Mouse (Mus musculus): ENCODE data around the gene Gli3. TPM values are rescaled to one million over a fixed set of nuclear protein-coding genes. Genes with fewer than 3 reads are reported as not detected.

Gene Gli3
- polyA plus RNA-seq, 1 experiment, result 0.50 TPM

DNA sequence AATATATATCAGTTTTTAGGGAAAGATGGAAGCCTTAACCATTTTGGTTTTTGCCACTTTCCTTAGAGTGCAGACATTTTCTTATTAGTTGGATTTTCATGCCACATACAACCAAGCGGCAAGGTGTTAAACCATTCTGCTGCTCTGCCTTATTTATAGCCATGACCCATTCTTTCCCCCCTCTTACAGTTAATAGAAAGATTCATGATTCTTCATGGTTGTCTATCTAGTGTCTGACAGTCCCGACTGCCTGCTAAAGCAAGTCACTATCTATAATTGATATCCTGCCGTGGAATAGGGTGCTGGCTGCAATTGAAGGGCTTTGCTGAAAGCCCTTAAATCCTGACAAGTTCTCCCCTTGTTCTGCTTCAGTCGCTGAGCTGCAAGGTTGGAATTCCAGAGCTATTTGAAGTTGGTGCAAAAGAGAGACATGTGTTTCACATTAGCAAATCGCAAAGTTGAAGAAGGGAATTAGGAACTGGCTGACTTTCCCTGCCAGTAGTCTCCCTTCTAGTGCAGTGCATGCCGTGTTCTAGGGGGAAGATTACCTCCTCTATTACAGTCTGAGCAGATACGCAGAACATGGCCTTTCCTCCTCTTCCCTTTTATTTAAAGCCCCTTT, 201.7 kb downstream of the Gli3 start:
- H3K36me3 ChIP-seq (ENCODE audit: control insufficient read depth, insufficient read depth, low read length), result no peaks in the 10 kb centered on the region
- H3K27ac ChIP-seq (ENCODE audit: insufficient read depth, low read length), result no peak overlapping the region
- H3K4me3 ChIP-seq (ENCODE audit: extremely low read depth, insufficient read depth, insufficient read length), result no peak overlapping the region
- TF ChIP-seq CTCF (IDR thresholded peaks at IDR 0.05; ENCODE audit: extremely low read depth, insufficient read depth, insufficient read length, insufficient replicate concordance), result no peak
- TF ChIP-seq POLR2A (IDR thresholded peaks at IDR 0.05; ENCODE audit: low read depth, low read length), result no peak
- no peak for DNase-seq (ENCODE audit: low read depth in 1 of 2, low spot score in 2 of 2)
- H3K4me1 ChIP-seq (ENCODE audit: control insufficient read depth, insufficient read depth, insufficient read length), result no peaks in the 10 kb centered on the region
- WGBS, result 88% methylated on average over 7 of the region's 7 CpGs
- H3K27me3 ChIP-seq (ENCODE audit: control insufficient read depth, insufficient read depth, low read length), result no peaks in the 10 kb centered on the region

DNA sequence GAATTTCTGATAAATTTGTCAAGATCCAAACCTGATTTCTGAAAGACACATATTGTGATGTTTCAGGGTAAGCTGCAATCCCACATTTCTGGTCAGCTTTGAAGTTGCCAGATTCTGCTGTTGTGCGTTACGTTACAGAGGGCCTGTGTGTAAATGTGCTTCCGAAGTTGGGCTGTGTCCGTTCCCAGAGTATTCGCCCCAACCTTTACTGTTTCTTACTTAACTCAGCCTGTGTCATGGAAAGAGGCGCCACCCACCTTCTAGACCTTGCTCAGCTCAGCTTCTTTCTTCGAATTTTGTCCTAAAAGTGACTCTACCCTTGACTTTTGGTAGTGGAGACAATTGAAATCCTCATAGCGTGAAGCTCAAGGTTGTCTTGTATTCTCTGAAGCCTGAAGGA, 202.5 kb downstream of the Gli3 start:
- 85% methylated on average over 8 of the region's 8 CpGs for WGBS
- H3K4me3 ChIP-seq (ENCODE audit: extremely low read depth, insufficient read depth, insufficient read length), result no peak overlapping the region
- no peak for DNase-seq (ENCODE audit: low read depth in 1 of 2, low spot score in 2 of 2)
- no peaks in the 10 kb centered on the region for H3K27me3 ChIP-seq (ENCODE audit: control insufficient read depth, insufficient read depth, low read length)
- no peaks in the 10 kb centered on the region for H3K4me1 ChIP-seq (ENCODE audit: control insufficient read depth, insufficient read depth, insufficient read length)
- TF ChIP-seq POLR2A (IDR thresholded peaks at IDR 0.05; ENCODE audit: low read depth, low read length) (no peak), CTCF (IDR thresholded peaks at IDR 0.05; ENCODE audit: extremely low read depth, insufficient read depth, insufficient read length, insufficient replicate concordance) (no peak)
- H3K27ac ChIP-seq (ENCODE audit: insufficient read depth, low read length), result no peak overlapping the region
- H3K36me3 ChIP-seq (ENCODE audit: control insufficient read depth, insufficient read depth, low read length), result no peaks in the 10 kb centered on the region

DNA sequence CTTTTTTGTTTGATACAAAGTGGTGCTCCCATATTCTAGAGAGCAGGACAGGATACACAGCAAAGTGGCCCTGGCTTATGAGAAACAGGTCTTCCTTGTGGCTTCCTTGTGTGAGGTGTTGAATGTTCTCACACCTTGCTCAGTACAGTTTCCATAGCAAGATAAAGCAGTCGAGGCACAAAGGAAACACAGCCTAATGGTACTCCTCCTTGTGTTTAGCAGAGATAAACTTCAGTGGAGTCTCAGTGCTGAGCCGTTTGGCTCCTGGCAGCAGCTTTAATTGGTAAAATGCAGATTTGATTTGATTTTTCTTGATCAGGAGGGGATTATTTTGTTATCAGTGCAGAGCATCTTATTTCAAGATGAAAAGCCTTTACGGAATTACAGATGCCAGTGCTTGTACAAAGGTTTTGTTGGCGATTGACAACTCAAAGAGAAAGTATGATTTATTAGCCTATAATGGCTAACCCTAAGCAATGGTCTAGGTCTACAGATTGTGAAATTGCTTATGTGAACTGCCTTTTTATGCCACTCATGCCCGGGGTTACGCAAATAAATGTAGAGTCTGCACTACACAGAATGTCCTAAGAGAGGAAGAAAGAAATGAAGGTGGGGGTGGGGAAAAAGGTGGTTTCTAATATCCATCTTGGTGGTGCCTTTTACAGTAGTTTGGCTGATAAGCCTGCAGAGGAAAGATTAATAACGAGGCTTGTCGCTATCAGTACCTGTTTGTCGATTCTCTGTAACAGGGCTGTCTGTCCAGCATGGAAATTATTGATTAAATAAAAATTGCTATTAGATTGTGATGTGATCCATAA, 207.3 kb downstream of the Gli3 start:
- no peak for DNase-seq (ENCODE audit: low read depth in 1 of 2, low spot score in 2 of 2)
- H3K27ac ChIP-seq (ENCODE audit: insufficient read depth, low read length), result no peak overlapping the region
- no peaks in the 10 kb centered on the region for H3K4me1 ChIP-seq (ENCODE audit: control insufficient read depth, insufficient read depth, insufficient read length)
- TF ChIP-seq CTCF (IDR thresholded peaks at IDR 0.05; ENCODE audit: extremely low read depth, insufficient read depth, insufficient read length, insufficient replicate concordance) (no peak), POLR2A (IDR thresholded peaks at IDR 0.05; ENCODE audit: low read depth, low read length) (no peak)
- H3K36me3 ChIP-seq (ENCODE audit: control insufficient read depth, insufficient read depth, low read length), result no peaks in the 10 kb centered on the region
- 80% methylated on average over 9 of the region's 9 CpGs for WGBS
- H3K4me3 ChIP-seq (ENCODE audit: extremely low read depth, insufficient read depth, insufficient read length), result no peak overlapping the region
- no peaks in the 10 kb centered on the region for H3K27me3 ChIP-seq (ENCODE audit: control insufficient read depth, insufficient read depth, low read length)

DNA sequence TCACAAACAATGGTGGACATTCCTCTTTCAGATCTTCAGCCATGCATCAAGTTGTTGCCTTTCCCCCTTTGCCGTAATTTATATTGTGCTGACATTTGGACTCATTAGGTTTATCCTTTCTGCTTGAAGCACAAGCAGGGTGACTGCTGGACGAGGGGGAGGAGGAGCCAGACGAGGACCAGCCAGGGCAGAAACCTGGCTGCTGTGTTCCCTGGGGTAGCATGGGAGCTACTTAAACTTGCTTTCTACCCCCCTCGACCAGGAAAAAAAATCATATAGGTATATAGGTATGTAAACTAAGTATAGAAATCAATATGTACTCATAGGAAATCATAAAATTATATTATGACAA, 207.9 kb downstream of the Gli3 start:
- Histone ChIP-seq H3K27me3 (ENCODE audit: control insufficient read depth, insufficient read depth, low read length) (no peaks in the 10 kb centered on the region), H3K4me3 (ENCODE audit: extremely low read depth, insufficient read depth, insufficient read length) (no peak overlapping the region), H3K36me3 (ENCODE audit: control insufficient read depth, insufficient read depth, low read length) (no peaks in the 10 kb centered on the region), H3K27ac (ENCODE audit: insufficient read depth, low read length) (no peak overlapping the region), H3K4me1 (ENCODE audit: control insufficient read depth, insufficient read depth, insufficient read length) (no peaks in the 10 kb centered on the region)
- no peak for DNase-seq (ENCODE audit: low read depth in 1 of 2, low spot score in 2 of 2)
- TF ChIP-seq CTCF (IDR thresholded peaks at IDR 0.05; ENCODE audit: extremely low read depth, insufficient read depth, insufficient read length, insufficient replicate concordance), result no peak
- TF ChIP-seq POLR2A (IDR thresholded peaks at IDR 0.05; ENCODE audit: low read depth, low read length), result no peak
- WGBS, result 91% methylated on average over 4 of the region's 4 CpGs

DNA sequence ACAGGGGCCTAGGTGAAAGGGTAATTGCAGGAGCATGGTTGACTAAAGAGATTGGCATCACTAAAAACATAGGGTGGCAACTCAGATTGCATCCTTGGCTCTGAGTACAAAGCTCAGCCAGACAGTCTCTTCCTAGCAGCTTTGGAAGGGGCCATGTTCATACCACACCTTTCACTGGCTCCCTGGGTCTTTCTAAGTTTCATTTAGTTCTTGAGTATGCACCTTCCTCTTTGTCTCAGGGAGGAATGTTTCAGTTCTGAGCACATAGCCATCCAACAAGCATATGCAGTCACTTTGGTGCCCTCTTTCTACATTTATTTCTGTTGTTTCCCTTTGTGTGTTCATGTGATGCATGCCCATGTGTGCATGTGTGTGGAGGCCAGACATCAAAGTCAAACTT, 212.4 kb downstream of the Gli3 start:
- Histone ChIP-seq H3K36me3 (ENCODE audit: control insufficient read depth, insufficient read depth, low read length) (no peaks in the 10 kb centered on the region), H3K4me3 (ENCODE audit: extremely low read depth, insufficient read depth, insufficient read length) (no peak overlapping the region), H3K27ac (ENCODE audit: insufficient read depth, low read length) (no peak overlapping the region), H3K27me3 (ENCODE audit: control insufficient read depth, insufficient read depth, low read length) (no peaks in the 10 kb centered on the region), H3K4me1 (ENCODE audit: control insufficient read depth, insufficient read depth, insufficient read length) (no peaks in the 10 kb centered on the region)
- TF ChIP-seq POLR2A (IDR thresholded peaks at IDR 0.05; ENCODE audit: low read depth, low read length), result no peak
- no peak for TF ChIP-seq CTCF (IDR thresholded peaks at IDR 0.05; ENCODE audit: extremely low read depth, insufficient read depth, insufficient read length, insufficient replicate concordance)
- DNase-seq (ENCODE audit: low read depth in 1 of 2, low spot score in 2 of 2), result no peak

DNA sequence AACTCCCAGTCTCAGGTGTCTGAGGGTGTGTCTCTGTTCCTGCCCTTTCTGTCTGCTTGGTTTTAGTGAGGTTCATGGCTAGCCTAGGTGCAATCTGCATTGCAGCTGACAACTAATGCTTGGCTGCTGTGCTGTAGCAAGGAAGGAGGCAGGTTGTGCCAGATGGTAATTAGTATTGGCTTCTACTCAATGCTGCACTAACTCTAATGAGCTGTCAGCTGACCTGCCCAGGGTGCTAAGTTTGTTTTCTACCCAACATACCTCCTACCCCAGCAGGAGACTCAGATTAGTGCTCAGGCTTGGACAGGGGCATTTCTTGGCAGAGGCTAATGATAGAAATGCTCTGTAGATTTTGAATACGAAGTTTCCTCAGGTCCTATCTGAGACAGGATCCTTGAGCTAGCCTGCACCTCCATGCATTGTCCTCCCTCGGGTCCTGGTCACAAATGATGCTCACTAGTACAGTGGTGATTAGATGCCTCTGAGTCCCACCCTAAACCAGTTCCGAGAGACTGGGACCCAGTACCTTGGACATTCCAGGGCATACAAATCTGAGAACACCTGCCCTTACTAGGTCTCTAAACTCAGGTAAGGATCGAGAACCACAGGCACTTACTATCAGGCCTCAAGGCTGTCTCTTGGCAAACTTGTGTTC, 214.2 kb downstream of the Gli3 start:
- Histone ChIP-seq H3K4me1 (ENCODE audit: control insufficient read depth, insufficient read depth, insufficient read length) (no peaks in the 10 kb centered on the region), H3K27ac (ENCODE audit: insufficient read depth, low read length) (no peak overlapping the region), H3K36me3 (ENCODE audit: control insufficient read depth, insufficient read depth, low read length) (no peaks in the 10 kb centered on the region), H3K27me3 (ENCODE audit: control insufficient read depth, insufficient read depth, low read length) (no peaks in the 10 kb centered on the region), H3K4me3 (ENCODE audit: extremely low read depth, insufficient read depth, insufficient read length) (no peak overlapping the region)
- no peak for DNase-seq (ENCODE audit: low read depth in 1 of 2, low spot score in 2 of 2)
- WGBS, result 85% methylated on average over 4 of the region's 4 CpGs
- TF ChIP-seq CTCF (IDR thresholded peaks at IDR 0.05; ENCODE audit: extremely low read depth, insufficient read depth, insufficient read length, insufficient replicate concordance) (no peak), POLR2A (IDR thresholded peaks at IDR 0.05; ENCODE audit: low read depth, low read length) (no peak)

Measured in spleen, adult 2 months (tissue).